Mouse (Mus musculus): ENCODE results near the gene Rrp36. TPM values are rescaled to one million over a fixed set of nuclear protein-coding genes. Genes with fewer than 3 reads are reported as not detected.

The Rrp36 gene
- polyA plus RNA-seq (2014; fragmentation: Nextera tagmentation; extraction: Ambion mirVana): 34.5 and 41.9 TPM in 2 replicates

- peak; percentile 96 for ATAC-seq (ENCODE audit: low read depth)
- 1% methylated on average over 43 of the region's 43 CpGs for WGBS
- Histone ChIP-seq H3K27ac (replicated peaks; ENCODE audit: low read depth, low read length) (peak within 1 kb of the TSS; percentile 90), H3K27me3 (replicated peaks; ENCODE audit: control insufficient read depth, insufficient read depth, low read length) (no peaks in the 10 kb centered on the region), H3K9ac (ENCODE audit: low read depth, low read length) (peak within 1 kb of the TSS; percentile 78), H3K9me3 (ENCODE audit: control insufficient read depth, low read length) (no peaks in the 10 kb centered on the region), H3K4me1 (ENCODE audit: control insufficient read depth, insufficient read depth, low read length) (peaks cover 14% of the 10 kb centered on the region), H3K4me2 (ENCODE audit: low read depth, low read length) (peak within 1 kb of the TSS; percentile 85), H3K4me3 (ENCODE audit: low read depth, low read length) (peak within 1 kb of the TSS; percentile 75), H3K36me3 (ENCODE audit: control insufficient read depth, insufficient read depth, low read length) (peaks cover 64% of the 10 kb centered on the region)
- peak; percentile 98 for DNase-seq (ENCODE audit: low spot score)
Observed at GRCm38 (mm10) chr17:46673850-46674529, at the start of gene Rrp36. TSS of gene Rrp36 (minus strand) at chr17:46674352.

GRCm38 (mm10) chr17:46721077-46721476 is 46.9 kb upstream of the Rrp36 start:
- ATAC-seq (ENCODE audit: low read depth): no peak
- Histone ChIP-seq H3K9ac (ENCODE audit: low read depth, low read length) (no peak overlapping the region), H3K4me2 (ENCODE audit: low read depth, low read length) (no peak overlapping the region), H3K4me3 (ENCODE audit: low read depth, low read length) (no peak overlapping the region), H3K9me3 (ENCODE audit: control insufficient read depth, low read length) (no peaks in the 10 kb centered on the region), H3K4me1 (ENCODE audit: control insufficient read depth, insufficient read depth, low read length) (no peaks in the 10 kb centered on the region), H3K27ac (replicated peaks; ENCODE audit: low read depth, low read length) (no peak overlapping the region), H3K36me3 (ENCODE audit: control insufficient read depth, insufficient read depth, low read length) (peaks cover 60% of the 10 kb centered on the region; the same call in 1 of the 2 replicates), H3K27me3 (replicated peaks; ENCODE audit: control insufficient read depth, insufficient read depth, low read length) (no peaks in the 10 kb centered on the region)
- no peak for DNase-seq (ENCODE audit: low spot score)
- WGBS: 88% methylated on average over 7 of the region's 7 CpGs

- H3K9ac ChIP-seq (ENCODE audit: low read depth, low read length): no peak overlapping the region
- no peaks in the 10 kb centered on the region for H3K27me3 ChIP-seq (replicated peaks; ENCODE audit: control insufficient read depth, insufficient read depth, low read length)
- peaks cover 13% of the 10 kb centered on the region for H3K4me1 ChIP-seq (ENCODE audit: control insufficient read depth, insufficient read depth, low read length)
- H3K36me3 ChIP-seq (ENCODE audit: control insufficient read depth, insufficient read depth, low read length): peaks cover 29% of the 10 kb centered on the region
- H3K27ac ChIP-seq (replicated peaks; ENCODE audit: low read depth, low read length): no peak overlapping the region
- H3K4me2 ChIP-seq (ENCODE audit: low read depth, low read length): no peak overlapping the region
- H3K4me3 ChIP-seq (ENCODE audit: low read depth, low read length): no peak overlapping the region
- H3K9me3 ChIP-seq (ENCODE audit: control insufficient read depth, low read length): no peaks in the 10 kb centered on the region
- 96% methylated on average over 11 of the region's 11 CpGs for WGBS
- ATAC-seq (ENCODE audit: low read depth) (no peak), DNase-seq (ENCODE audit: low spot score) (no peak)
Observed at GRCm38 (mm10) chr17:46714756-46715481, 40.8 kb upstream of the Rrp36 start.

GRCm38 (mm10) chr17:46713849-46714248 is 39.7 kb upstream of the Rrp36 start:
- Histone ChIP-seq H3K36me3 (ENCODE audit: control insufficient read depth, insufficient read depth, low read length) (peaks cover 24% of the 10 kb centered on the region), H3K4me2 (ENCODE audit: low read depth, low read length) (no peak overlapping the region)
- 83% methylated on average over 9 of the region's 9 CpGs for WGBS

GRCm38 (mm10) chr17:46712442-46712841 is 38.3 kb upstream of the Rrp36 start:
- no peak overlapping the region for H3K27ac ChIP-seq (replicated peaks; ENCODE audit: low read depth, low read length)
- peaks cover 13% of the 10 kb centered on the region for H3K4me1 ChIP-seq (ENCODE audit: control insufficient read depth, insufficient read depth, low read length)
- ATAC-seq (ENCODE audit: low read depth) (no peak), DNase-seq (ENCODE audit: low spot score) (no peak)
- H3K36me3 ChIP-seq (ENCODE audit: control insufficient read depth, insufficient read depth, low read length): peaks cover 24% of the 10 kb centered on the region
- no peaks in the 10 kb centered on the region for H3K9me3 ChIP-seq (ENCODE audit: control insufficient read depth, low read length)
- peak overlapping the region; percentile 92 for H3K9ac ChIP-seq (ENCODE audit: low read depth, low read length)
- no peaks in the 10 kb centered on the region for H3K27me3 ChIP-seq (replicated peaks; ENCODE audit: control insufficient read depth, insufficient read depth, low read length)
- 71% methylated on average over 7 of the region's 7 CpGs for WGBS
- peak overlapping the region; percentile 99 for H3K4me3 ChIP-seq (ENCODE audit: low read depth, low read length)
- H3K4me2 ChIP-seq (ENCODE audit: low read depth, low read length): peak overlapping the region; percentile 97

More at GRCm38 (mm10) chr17:46713849-46714248, 39.7 kb upstream of the Rrp36 start:
- ATAC-seq (ENCODE audit: low read depth) (no peak), DNase-seq (ENCODE audit: low spot score) (no peak)
- H3K9me3 ChIP-seq (ENCODE audit: control insufficient read depth, low read length): no peaks in the 10 kb centered on the region
- H3K9ac ChIP-seq (ENCODE audit: low read depth, low read length): no peak overlapping the region
- no peaks in the 10 kb centered on the region for H3K27me3 ChIP-seq (replicated peaks; ENCODE audit: control insufficient read depth, insufficient read depth, low read length)
- H3K27ac ChIP-seq (replicated peaks; ENCODE audit: low read depth, low read length): no peak overlapping the region
- H3K4me3 ChIP-seq (ENCODE audit: low read depth, low read length): no peak overlapping the region
- H3K4me1 ChIP-seq (ENCODE audit: control insufficient read depth, insufficient read depth, low read length): peaks cover 13% of the 10 kb centered on the region

- Histone ChIP-seq H3K27me3 (replicated peaks; ENCODE audit: control insufficient read depth, insufficient read depth, low read length) (no peaks in the 10 kb centered on the region), H3K4me3 (ENCODE audit: low read depth, low read length) (peak overlapping the region; percentile 99), H3K9ac (ENCODE audit: low read depth, low read length) (peak overlapping the region; percentile 92), H3K9me3 (ENCODE audit: control insufficient read depth, low read length) (no peaks in the 10 kb centered on the region), H3K4me1 (ENCODE audit: control insufficient read depth, insufficient read depth, low read length) (peaks cover 13% of the 10 kb centered on the region), H3K27ac (replicated peaks; ENCODE audit: low read depth, low read length) (peak overlapping the region; percentile 50; the same call in 1 of the 2 replicates), H3K4me2 (ENCODE audit: low read depth, low read length) (peak overlapping the region; percentile 97), H3K36me3 (ENCODE audit: control insufficient read depth, insufficient read depth, low read length) (peaks cover 24% of the 10 kb centered on the region)
- WGBS: under 1% methylated on average over 40 of the region's 76 CpGs
- ATAC-seq (ENCODE audit: low read depth): peak; percentile 55
- no peak for DNase-seq (ENCODE audit: low spot score)
Observed at GRCm38 (mm10) chr17:46711612-46712271, 37.6 kb upstream of the Rrp36 start.

- 7% methylated on average over 36 of the region's 36 CpGs for WGBS
Observed at GRCm38 (mm10) chr17:46710959-46711597, 36.9 kb upstream of the Rrp36 start, which contains the start of gene Pex6. TSS of gene Pex6 (plus strand) at chr17:46711463.

More at GRCm38 (mm10) chr17:46710959-46711597, 36.9 kb upstream of the Rrp36 start, which contains the start of gene Pex6:
- H3K4me1 ChIP-seq (ENCODE audit: control insufficient read depth, insufficient read depth, low read length): peaks cover 14% of the 10 kb centered on the region
- peaks cover 24% of the 10 kb centered on the region for H3K36me3 ChIP-seq (ENCODE audit: control insufficient read depth, insufficient read depth, low read length)
- DNase-seq (ENCODE audit: low spot score) (peak; percentile 97), ATAC-seq (ENCODE audit: low read depth) (peak; percentile 94)
- peak within 1 kb of the TSS; percentile 97 for H3K4me2 ChIP-seq (ENCODE audit: low read depth, low read length)
- peak within 1 kb of the TSS; percentile 99 for H3K4me3 ChIP-seq (ENCODE audit: low read depth, low read length)
- H3K27ac ChIP-seq (replicated peaks; ENCODE audit: low read depth, low read length): peak within 1 kb of the TSS; percentile 71; the same call in 1 of the 2 replicates
- peak within 1 kb of the TSS; percentile 92 for H3K9ac ChIP-seq (ENCODE audit: low read depth, low read length)
- no peaks in the 10 kb centered on the region for H3K27me3 ChIP-seq (replicated peaks; ENCODE audit: control insufficient read depth, insufficient read depth, low read length)
- H3K9me3 ChIP-seq (ENCODE audit: control insufficient read depth, low read length): no peaks in the 10 kb centered on the region
